Mouse (Mus musculus) spleen, adult 2 months (tissue): ENCODE data around the gene Slc17a5. TPM values are rescaled to one million over a fixed set of nuclear protein-coding genes. Genes with fewer than 3 reads are reported as not detected.
A peak's percentile ranks its signal among the peaks of the same experiment; 100 is the strongest.
"Not testable (repeated sequence)": the region's sequence is repeated elsewhere in the genome, so short reads cannot be mapped to it uniquely, and the experiment has no call there.

Experiments used
- DNase-seq, 2 experiments: peaks; one replicate each; pipeline versions ENCODE4 v3.0.0 to v3.0.0-alpha.2; 2012 to 2021; ENCODE audit warnings: low spot score in 2 of 2, low read depth in 1 of 2
- H3K27ac ChIP-seq: fragments of 200-500 bp; 2 replicates; pipeline ENCODE4 v1.5.1; 2012; ENCODE audit warnings: low read length, inconsistent platforms; ENCODE audit not compliant: insufficient read depth
- H3K27me3 ChIP-seq: fragments of 200-500 bp; 2 replicates; pipeline ENCODE4 v1.6.1; 2012; ENCODE audit warnings: mild to moderate bottlenecking, moderate library complexity, low read length, inconsistent platforms; ENCODE audit not compliant: control insufficient read depth, insufficient read depth
- H3K36me3 ChIP-seq: fragments of 200-500 bp; 2 replicates; pipeline ENCODE4 v1.6.1; 2012; ENCODE audit warnings: mild to moderate bottlenecking, low read length, inconsistent platforms; ENCODE audit not compliant: control insufficient read depth, insufficient read depth
- H3K4me1 ChIP-seq: fragments of 200-500 bp; 2 replicates; pipeline ENCODE4 v1.6.1; 2011; ENCODE audit warnings: inconsistent platforms; ENCODE audit not compliant: control insufficient read depth, insufficient read depth, insufficient read length
- H3K4me3 ChIP-seq: fragments of 200-500 bp; 2 replicates; pipeline ENCODE4 v1.5.1; 2011; ENCODE audit warnings: mild to moderate bottlenecking, inconsistent platforms; ENCODE audit not compliant: insufficient read depth, insufficient read length; ENCODE audit errors: extremely low read depth
- CTCF ChIP-seq: fragments of 200-500 bp; IDR thresholded peaks from 2 replicates; pipeline ENCODE4 v1.5.1; 2011; ENCODE audit warnings: mild to moderate bottlenecking, inconsistent platforms; ENCODE audit not compliant: insufficient read depth, insufficient read length, insufficient replicate concordance; ENCODE audit errors: extremely low read depth
- POLR2A ChIP-seq: fragments of 200-500 bp; IDR thresholded peaks from 2 replicates; pipeline ENCODE4 v1.6.1; 2011; ENCODE audit warnings: low read depth, low read length, inconsistent platforms
- WGBS: fragments of 180-500 bp; shearing (Covaris S2); methylation state at CpG from one replicate; pipeline ENCODE4 v1.1.7; 2018; 5-methylcytosine and 5-hydroxymethylcytosine counted together
- polyA plus RNA-seq: library from polyadenylated mRNA; depleted of rRNA; stranded (reverse); fragments of >200 nt; gene quantifications from 2 replicates; pipeline ENCODE4 v1.2.3, GENCODE M21; 2012

Gene Slc17a5
- polyA plus RNA-seq, 1 experiment = 4.3 TPM

- whole genome bisulfite sequencing = 75% methylated on average over 6 of the region's 6 CpGs
- no peaks in the 10 kb centered on the region for H3K27me3 ChIP-seq
- H3K4me1 ChIP-seq = no peaks in the 10 kb centered on the region
- H3K36me3 ChIP-seq = no peaks in the 10 kb centered on the region
- no peak for TF ChIP-seq POLR2A
- no peak for TF ChIP-seq CTCF
- no peak overlapping the region for H3K27ac ChIP-seq
- no peak for DNase-seq
- no peak overlapping the region for H3K4me3 ChIP-seq
Measured at GRCm38 (mm10) chr9:78503223-78504079, 84.4 kb downstream of the Slc17a5 start.

GRCm38 (mm10) chr9:78501284-78501683 is 86.6 kb downstream of the Slc17a5 start:
- WGBS = 89% methylated on average over 4 of the region's 4 CpGs
- H3K4me1 ChIP-seq = no peaks in the 10 kb centered on the region
- H3K36me3 ChIP-seq = no peaks in the 10 kb centered on the region
- TF ChIP-seq CTCF (no peak), POLR2A (no peak)
- no peak for DNase-seq
- H3K4me3 ChIP-seq = no peak overlapping the region
- H3K27ac ChIP-seq = no peak overlapping the region
- no peaks in the 10 kb centered on the region for H3K27me3 ChIP-seq

GRCm38 (mm10) chr9:78500386-78500785 is 87.5 kb downstream of the Slc17a5 start:
- H3K4me1 ChIP-seq = no peaks in the 10 kb centered on the region
- H3K27me3 ChIP-seq = no peaks in the 10 kb centered on the region
- 93% methylated on average over 3 of the region's 3 CpGs for WGBS
- no peak for DNase-seq
- TF ChIP-seq CTCF = no peak
- no peak for TF ChIP-seq POLR2A
- no peak overlapping the region for H3K4me3 ChIP-seq
- H3K27ac ChIP-seq = no peak overlapping the region
- no peaks in the 10 kb centered on the region for H3K36me3 ChIP-seq

GRCm38 (mm10) chr9:78493171-78493570 is 94.7 kb downstream of the Slc17a5 start:
- 60% methylated on average over 7 of the region's 7 CpGs for WGBS
- no peak for DNase-seq
- H3K4me3 ChIP-seq = no peak overlapping the region
- TF ChIP-seq CTCF (no peak), POLR2A (no peak)
- no peak overlapping the region for H3K27ac ChIP-seq
- H3K4me1 ChIP-seq = no peaks in the 10 kb centered on the region
- H3K36me3 ChIP-seq = no peaks in the 10 kb centered on the region
- no peaks in the 10 kb centered on the region for H3K27me3 ChIP-seq

GRCm38 (mm10) chr9:78492254-78492653 is 95.6 kb downstream of the Slc17a5 start:
- Histone ChIP-seq H3K4me1 (no peaks in the 10 kb centered on the region), H3K4me3 (no peak overlapping the region), H3K36me3 (no peaks in the 10 kb centered on the region), H3K27me3 (no peaks in the 10 kb centered on the region), H3K27ac (no peak overlapping the region)
- no peak for DNase-seq
- no peak for TF ChIP-seq CTCF
- no peak for TF ChIP-seq POLR2A
- WGBS = 94% methylated on average over 3 of the region's 3 CpGs

- TF ChIP-seq POLR2A (no peak), CTCF (no peak)
- Histone ChIP-seq H3K4me1 (no peaks in the 10 kb centered on the region), H3K27me3 (no peaks in the 10 kb centered on the region), H3K36me3 (no peaks in the 10 kb centered on the region), H3K4me3 (no peak overlapping the region), H3K27ac (no peak overlapping the region)
- 83% methylated on average over 3 of the region's 3 CpGs for WGBS
- DNase-seq = no peak
Measured at GRCm38 (mm10) chr9:78491169-78491568, 96.7 kb downstream of the Slc17a5 start.

- TF ChIP-seq POLR2A (no peak), CTCF (no peak)
- WGBS = under 1% methylated on average over 18 of the region's 20 CpGs
- H3K27ac ChIP-seq = peak within 1 kb of the TSS; percentile 57; the same call in 1 of the 2 replicates
- H3K4me1 ChIP-seq = no peaks in the 10 kb centered on the region
- H3K4me3 ChIP-seq = peak within 1 kb of the TSS; percentile 57
- H3K27me3 ChIP-seq = no peaks in the 10 kb centered on the region
- DNase-seq = peak; percentile 43 to 71
- H3K36me3 ChIP-seq = no peaks in the 10 kb centered on the region
Measured at GRCm38 (mm10) chr9:78488890-78489420, 98.9 kb downstream of the Slc17a5 start, which contains the start of gene Eef1a1. TSS of gene Eef1a1 (minus strand) at chr9:78489151.

- not testable (repeated sequence) for DNase-seq, H3K27ac ChIP-seq, H3K4me3 ChIP-seq, H3K36me3 ChIP-seq, H3K27me3 ChIP-seq, H3K4me1 ChIP-seq
- 90% methylated on average over 5 of the region's 5 CpGs for WGBS
Measured at GRCm38 (mm10) chr9:78488021-78488420, 99.8 kb downstream of the Slc17a5 start.
